Mouse (Mus musculus) kidney, postnatal 36 days (tissue): ENCODE data around the gene Cldnd2.

ENCODE experiments used
- DNase-seq, 2 experiments: peaks; one replicate each; pipeline ENCODE4 v3.0.0; 2021 to 2022; ENCODE audit warnings: mixed read lengths in 2 of 2

The Cldnd2 gene

GRCm38 (mm10) chr7:43447801-43448200 lies 7.2 kb downstream of the Cldnd2 start:
- DNase-seq: peak; percentile 70 to 89

GRCm38 (mm10) chr7:43448246-43448645 lies 7.7 kb downstream of the Cldnd2 start:
- peak; percentile 61 to 72 for DNase-seq

- DNase-seq: no peak
Observed at GRCm38 (mm10) chr7:43449811-43450210, 9.2 kb downstream of the Cldnd2 start.

- no peak for DNase-seq
Observed at GRCm38 (mm10) chr7:43451726-43452125, 11.1 kb downstream of the Cldnd2 start.

GRCm38 (mm10) chr7:43452609-43453008 lies 12.0 kb downstream of the Cldnd2 start:
- DNase-seq: peak in 1 of 2 experiments; percentile 59

GRCm38 (mm10) chr7:43453599-43454355 lies 13.2 kb downstream of the Cldnd2 start:
- DNase-seq: peak; percentile 75 to 87

- DNase-seq: peak; percentile 60 to 62
Observed at GRCm38 (mm10) chr7:43454371-43454770, 13.8 kb downstream of the Cldnd2 start.

- DNase-seq: no peak
Observed at GRCm38 (mm10) chr7:43462851-43463250, 22.3 kb downstream of the Cldnd2 start, which contains the start of gene Vsig10l. Gene Vsig10l, plus strand, starts transcription at chr7:43463151.

- peak; percentile 34 to 50 for DNase-seq
Observed at GRCm38 (mm10) chr7:43463976-43464375, 23.4 kb downstream of the Cldnd2 start.

GRCm38 (mm10) chr7:43464864-43465343 lies 24.3 kb downstream of the Cldnd2 start:
- DNase-seq: peak; percentile 25 to 46

- DNase-seq: peak; percentile 94 to 95
Observed at GRCm38 (mm10) chr7:43465344-43466098, 24.9 kb downstream of the Cldnd2 start.

- peak; percentile 83 to 95 for DNase-seq
Observed at GRCm38 (mm10) chr7:43466099-43466694, 25.6 kb downstream of the Cldnd2 start.

GRCm38 (mm10) chr7:43470373-43470772 lies 29.8 kb downstream of the Cldnd2 start:
- peak in 1 of 2 experiments; percentile 68 for DNase-seq

GRCm38 (mm10) chr7:43475706-43476105 lies 35.1 kb downstream of the Cldnd2 start:
- peak in 1 of 2 experiments; percentile 50 for DNase-seq

- no peak for DNase-seq
Observed at GRCm38 (mm10) chr7:43476376-43476775, 35.8 kb downstream of the Cldnd2 start.

GRCm38 (mm10) chr7:43481191-43481590 lies 40.6 kb downstream of the Cldnd2 start:
- no peak for DNase-seq

GRCm38 (mm10) chr7:43482090-43482716 lies 41.6 kb downstream of the Cldnd2 start:
- DNase-seq: peak in 1 of 2 experiments; percentile 45

GRCm38 (mm10) chr7:43483236-43483635 lies 42.7 kb downstream of the Cldnd2 start:
- DNase-seq: peak in 1 of 2 experiments; percentile 38

- DNase-seq: no peak
Observed at GRCm38 (mm10) chr7:43488646-43489045, 48.1 kb downstream of the Cldnd2 start.

GRCm38 (mm10) chr7:43489631-43490125 lies 49.1 kb downstream of the Cldnd2 start, which contains the start of gene Iglon5:
Gene Iglon5, minus strand, starts transcription at chr7:43490075.
- DNase-seq: no peak

- DNase-seq: peak in 1 of 2 experiments; percentile 36
Observed at GRCm38 (mm10) chr7:43490182-43490584, 49.6 kb downstream of the Cldnd2 start.

GRCm38 (mm10) chr7:43490861-43491260 lies 50.3 kb downstream of the Cldnd2 start:
- no peak for DNase-seq
